Mouse (Mus musculus) liver, embryonic 14.5 days (tissue): ENCODE data around the gene Adgb.

Experiments used
- CTCF ChIP-seq: IDR thresholded peaks from 2 replicates; pipeline ENCODE4 v1.5.1; 2016; ENCODE audit warnings: antibody characterized with exemption, low read depth, control low read depth
- EP300 ChIP-seq: IDR thresholded peaks from 2 replicates; pipeline ENCODE4 v1.6.1; 2016; ENCODE audit warnings: antibody characterized with exemption, low read depth

DNA sequence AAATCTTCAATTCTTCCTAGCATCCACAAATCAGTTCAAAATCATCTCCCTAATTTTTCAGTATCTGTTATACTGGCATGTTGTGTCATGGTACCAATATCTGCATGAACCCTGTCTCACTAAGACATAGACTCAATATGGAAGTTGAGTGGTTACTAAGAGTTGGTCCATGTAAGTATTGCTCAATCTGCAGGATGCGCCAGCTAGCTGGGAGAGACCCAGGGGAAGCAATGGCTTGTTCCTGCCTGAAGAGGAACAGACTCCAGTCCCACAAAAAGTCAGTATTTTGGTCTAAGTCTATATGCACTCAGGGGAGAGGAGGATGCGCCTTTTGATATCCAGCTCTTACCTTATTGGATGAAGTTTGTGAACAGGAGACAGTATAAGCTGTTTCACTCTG, 47.7 kb downstream of the Adgb start:
- no peak for TF ChIP-seq CTCF
- TF ChIP-seq EP300, result no peak
